Comparison of ENCODE assay signal across 10 mouse cellular contexts in genomic region chr16:18213689-18214088, GRCm38 (mm10). TPM values are rescaled to one million over a fixed set of nuclear protein-coding genes. Genes with fewer than 3 reads are reported as not detected.
DNase-seq lines count a peak whose midpoint lies in the region; ATAC-seq lines count a peak whose summit lies in the region.
"Had no signal": no experiment of that assay in that cellular context is flagged by ENCODE, and none has a peak within 500 bp of the region (broad histone marks: within the 10 kb centered on the region; RNA-seq: fewer than 3 reads in every experiment).

No protein-coding gene starts in this region.

- no peaks in the 10 kb centered on the region for H3K9me3 ChIP-seq in forebrain, embryonic 10.5 days
- no peaks in the 10 kb centered on the region for H3K9me3 ChIP-seq in neural tube, embryonic 13.5 days

- H3K36me3 ChIP-seq in forebrain, embryonic 10.5 days (replicated peaks): no peaks in the 10 kb centered on the region
- H3K36me3 ChIP-seq in neural tube, embryonic 13.5 days: no peaks in the 10 kb centered on the region

- H3K4me3 ChIP-seq in forebrain, embryonic 10.5 days: peak overlapping the region; percentile 6; the same call in 1 of the 2 replicates
- peak overlapping the region; percentile 28 for H3K4me3 ChIP-seq in neural tube, embryonic 13.5 days

- peaks cover 36% of the 10 kb centered on the region for H3K4me1 ChIP-seq in forebrain, embryonic 10.5 days
- H3K4me1 ChIP-seq in neural tube, embryonic 13.5 days (replicated peaks): peaks cover 72% of the 10 kb centered on the region

- peak overlapping the region; percentile 64 for H3K9ac ChIP-seq in neural tube, embryonic 13.5 days

- peak overlapping the region; percentile 63 for H3K27ac ChIP-seq in forebrain, embryonic 10.5 days
- peak overlapping the region; percentile 89 for H3K27ac ChIP-seq in neural tube, embryonic 13.5 days (replicated peaks)
- H3K27ac ChIP-seq: kidney, postnatal 0 days had no signal

- peak; percentile 92 for ATAC-seq in neural tube, embryonic 13.5 days (ENCODE audit: low read depth)

- 0 out of 2 replicates have a peak, but pooled peaks cover 13% of the 10 kb centered on the region for H3K27me3 ChIP-seq in forebrain, embryonic 10.5 days (ENCODE audit: poor library complexity, severe bottlenecking)
- no peaks in the 10 kb centered on the region for H3K27me3 ChIP-seq in neural tube, embryonic 13.5 days

- H3K4me2 ChIP-seq in neural tube, embryonic 13.5 days: peak overlapping the region; percentile 56

- DNase-seq in embryo, embryonic 10 days (ENCODE audit: low spot score): peak; percentile 93
- DNase-seq in forebrain, embryonic 10.5 days (ENCODE audit: extremely low spot score, low spot score): peak; percentile 86
- DNase-seq in layer of hippocampus, postnatal 10 days (ENCODE audit: low spot score in 2 of 2): peak; percentile 72 to 75
- no peak for DNase-seq in spleen, postnatal 4 days (ENCODE audit: low spot score in 2 of 2)
- no peak for DNase-seq in lung, postnatal 4 days
- DNase-seq in gastrocnemius, postnatal 10 days: no peak
- no peak for DNase-seq in yolk sac, embryonic 10.5 days (ENCODE audit: low spot score)

- 41% methylated on average over 6 of the region's 6 CpGs for WGBS in forebrain, embryonic 10.5 days
- WGBS in neural tube, embryonic 13.5 days: 10% methylated on average over 6 of the region's 6 CpGs

RNA-seq across cellular contexts. Expression of gene Ccdc188, which starts 4.0 kb away (rescaled TPM):
- polyA plus RNA-seq in forebrain, embryonic 10.5 days (2016; fragmentation: Nextera tagmentation; extraction: Ambion mirVana): not detected in 2 replicates
- total RNA-seq in layer of hippocampus, postnatal 10 days (2021): not detected
- not detected in 2 replicates for polyA plus RNA-seq in neural tube, embryonic 13.5 days (2015; fragmentation: Nextera tagmentation; extraction: Ambion mirVana)
- total RNA-seq in gastrocnemius, postnatal 10 days (2021): not detected
- total RNA-seq: neutrophil, adult 5-6 weeks had no signal
- polyA plus RNA-seq: kidney, postnatal 0 days had no signal

RNA-seq across cellular contexts. Expression of gene Zdhhc8, which starts 21.2 kb away (rescaled TPM):
- polyA plus RNA-seq in forebrain, embryonic 10.5 days (2016; fragmentation: Nextera tagmentation; extraction: Ambion mirVana): 9.7 and 10.5 TPM in 2 replicates
- total RNA-seq in layer of hippocampus, postnatal 10 days (2021): 10 to 100 TPM; 73.9 to 75.1 TPM
- polyA plus RNA-seq in neural tube, embryonic 13.5 days (2015; fragmentation: Nextera tagmentation; extraction: Ambion mirVana): 15.3 and 17.0 TPM in 2 replicates
- 10 to 100 TPM; 26.3 to 29.7 TPM for total RNA-seq in gastrocnemius, postnatal 10 days (2021)

RNA-seq across cellular contexts. Expression of gene Trmt2a, which starts 34.8 kb away (rescaled TPM):
- polyA plus RNA-seq in forebrain, embryonic 10.5 days (2016; fragmentation: Nextera tagmentation; extraction: Ambion mirVana): 134 and 139 TPM in 2 replicates
- total RNA-seq in layer of hippocampus, postnatal 10 days (2021): 10 to 100 TPM; 54.4 to 65.1 TPM
- polyA plus RNA-seq in neural tube, embryonic 13.5 days (2015; fragmentation: Nextera tagmentation; extraction: Ambion mirVana): 89.1 and 92.0 TPM in 2 replicates
- 10 to 100 TPM; 15.3 to 21.2 TPM for total RNA-seq in gastrocnemius, postnatal 10 days (2021)

RNA-seq across cellular contexts. Expression of gene Ranbp1, which starts 34.8 kb away (rescaled TPM):
- 1,297 and 1,372 TPM in 2 replicates for polyA plus RNA-seq in forebrain, embryonic 10.5 days (2016; fragmentation: Nextera tagmentation; extraction: Ambion mirVana)
- total RNA-seq in layer of hippocampus, postnatal 10 days (2021): 100 to 1,000 TPM; 133 to 147 TPM
- 432 and 457 TPM in 2 replicates for polyA plus RNA-seq in neural tube, embryonic 13.5 days (2015; fragmentation: Nextera tagmentation; extraction: Ambion mirVana)
- total RNA-seq in gastrocnemius, postnatal 10 days (2021): 10 to 100 TPM; 52.4 to 72.0 TPM

RNA-seq across cellular contexts. Expression of gene Gm49776, which starts 44.4 kb away (rescaled TPM):
- 3.0 and 5.8 TPM in 2 replicates for polyA plus RNA-seq in forebrain, embryonic 10.5 days (2016; fragmentation: Nextera tagmentation; extraction: Ambion mirVana)
- not detected for total RNA-seq in layer of hippocampus, postnatal 10 days (2021)
- 1.2 and 4.8 TPM in 2 replicates for polyA plus RNA-seq in neural tube, embryonic 13.5 days (2015; fragmentation: Nextera tagmentation; extraction: Ambion mirVana)
- total RNA-seq in gastrocnemius, postnatal 10 days (2021): not detected
- total RNA-seq: neutrophil, adult 5-6 weeks had no signal

Comparison
In these comparisons a context has a peak if more than half of its experiments do, and no peak if none do; other contexts are left out.
1. DNase-seq: peak in embryo, embryonic 10 days (single experiment), forebrain, embryonic 10.5 days (single experiment) and layer of hippocampus, postnatal 10 days (2 of 2); none in spleen, postnatal 4 days (0 of 2), lung, postnatal 4 days (0 of 2), gastrocnemius, postnatal 10 days (single experiment) and yolk sac, embryonic 10.5 days (single experiment).